Mouse (Mus musculus): ENCODE measurements around the gene Chic2. TPM values are rescaled to one million over a fixed set of nuclear protein-coding genes. Genes with fewer than 3 reads are reported as not detected.

Gene Chic2
- 12.7 and 12.8 TPM in 2 replicates for polyA plus RNA-seq (2012; rRNA removed)

- peaks cover 6% of the 10 kb centered on the region for H3K4me1 ChIP-seq (replicated peaks; ENCODE audit: control insufficient read depth, insufficient read depth, low read length)
- DNase-seq, result peak; percentile 79
- H3K27me3 ChIP-seq (ENCODE audit: control insufficient read depth, insufficient read depth, low read length), result no peaks in the 10 kb centered on the region
- H3K4me3 ChIP-seq (ENCODE audit: control insufficient read depth, insufficient read depth, low read length), result peak within 1 kb of the TSS; percentile 66
- peak within 1 kb of the TSS; percentile 50 for H3K27ac ChIP-seq (ENCODE audit: control insufficient read depth, insufficient read depth, low read length)
- 0 out of 2 replicates have a peak, but pooled peaks have one; percentile 10 for TF ChIP-seq CTCF (IDR thresholded peaks at IDR 0.05; ENCODE audit: borderline replicate concordance, control insufficient read depth, extremely low read depth, insufficient read depth, low read length, poor library complexity)
- TF ChIP-seq POLR2A (IDR thresholded peaks at IDR 0.05; ENCODE audit: control insufficient read depth, extremely low read depth, insufficient read depth, low read length, poor library complexity), result peak; percentile 62
- no peaks in the 10 kb centered on the region; the same call in 1 of the 2 replicates for H3K36me3 ChIP-seq (ENCODE audit: control insufficient read depth, insufficient read depth, low read length)
- 4% methylated on average over 87 of the region's 90 CpGs for WGBS
These were observed at the start of gene Chic2 for GRCm38 (mm10) chr5:75044310-75044904. Gene Chic2, minus strand, starts transcription at chr5:75044774.

GRCm38 (mm10) chr5:75085906-75086305 is 41.3 kb upstream of the Chic2 start:
- peaks cover 12% of the 10 kb centered on the region for H3K27me3 ChIP-seq (ENCODE audit: control insufficient read depth, insufficient read depth, low read length)

GRCm38 (mm10) chr5:75085521-75085875 is 40.9 kb upstream of the Chic2 start:
- Histone ChIP-seq H3K36me3 (ENCODE audit: control insufficient read depth, insufficient read depth, low read length) (no peaks in the 10 kb centered on the region), H3K27me3 (ENCODE audit: control insufficient read depth, insufficient read depth, low read length) (peaks cover 14% of the 10 kb centered on the region), H3K4me3 (ENCODE audit: control insufficient read depth, insufficient read depth, low read length) (no peak overlapping the region), H3K4me1 (replicated peaks; ENCODE audit: control insufficient read depth, insufficient read depth, low read length) (no peaks in the 10 kb centered on the region), H3K27ac (ENCODE audit: control insufficient read depth, insufficient read depth, low read length) (no peak overlapping the region)
- 15% methylated on average over 17 of the region's 17 CpGs for WGBS
- DNase-seq, result no peak
- TF ChIP-seq CTCF (IDR thresholded peaks at IDR 0.05; ENCODE audit: borderline replicate concordance, control insufficient read depth, extremely low read depth, insufficient read depth, low read length, poor library complexity) (no peak), POLR2A (IDR thresholded peaks at IDR 0.05; ENCODE audit: control insufficient read depth, extremely low read depth, insufficient read depth, low read length, poor library complexity) (no peak)

More at GRCm38 (mm10) chr5:75085906-75086305, 41.3 kb upstream of the Chic2 start:
- TF ChIP-seq CTCF (IDR thresholded peaks at IDR 0.05; ENCODE audit: borderline replicate concordance, control insufficient read depth, extremely low read depth, insufficient read depth, low read length, poor library complexity) (no peak), POLR2A (IDR thresholded peaks at IDR 0.05; ENCODE audit: control insufficient read depth, extremely low read depth, insufficient read depth, low read length, poor library complexity) (no peak)
- Histone ChIP-seq H3K4me3 (ENCODE audit: control insufficient read depth, insufficient read depth, low read length) (no peak overlapping the region), H3K27ac (ENCODE audit: control insufficient read depth, insufficient read depth, low read length) (no peak overlapping the region), H3K4me1 (replicated peaks; ENCODE audit: control insufficient read depth, insufficient read depth, low read length) (no peaks in the 10 kb centered on the region), H3K36me3 (ENCODE audit: control insufficient read depth, insufficient read depth, low read length) (no peaks in the 10 kb centered on the region)
- no peak for DNase-seq
- WGBS, result 47% methylated on average over 4 of the region's 4 CpGs

GRCm38 (mm10) chr5:75084871-75085520 is 40.4 kb upstream of the Chic2 start:
- no peak overlapping the region for H3K4me3 ChIP-seq (ENCODE audit: control insufficient read depth, insufficient read depth, low read length)
- no peak for DNase-seq
- peaks cover 14% of the 10 kb centered on the region for H3K27me3 ChIP-seq (ENCODE audit: control insufficient read depth, insufficient read depth, low read length)
- no peak overlapping the region for H3K27ac ChIP-seq (ENCODE audit: control insufficient read depth, insufficient read depth, low read length)
- no peaks in the 10 kb centered on the region for H3K4me1 ChIP-seq (replicated peaks; ENCODE audit: control insufficient read depth, insufficient read depth, low read length)
- TF ChIP-seq CTCF (IDR thresholded peaks at IDR 0.05; ENCODE audit: borderline replicate concordance, control insufficient read depth, extremely low read depth, insufficient read depth, low read length, poor library complexity) (no peak), POLR2A (IDR thresholded peaks at IDR 0.05; ENCODE audit: control insufficient read depth, extremely low read depth, insufficient read depth, low read length, poor library complexity) (no peak)
- no peaks in the 10 kb centered on the region for H3K36me3 ChIP-seq (ENCODE audit: control insufficient read depth, insufficient read depth, low read length)
- WGBS, result 10% methylated on average over 25 of the region's 25 CpGs

GRCm38 (mm10) chr5:75084393-75084870 is 39.9 kb upstream of the Chic2 start:
- 12% methylated on average over 8 of the region's 8 CpGs for WGBS
- DNase-seq, result no peak
- no peaks in the 10 kb centered on the region for H3K36me3 ChIP-seq (ENCODE audit: control insufficient read depth, insufficient read depth, low read length)
- H3K4me3 ChIP-seq (ENCODE audit: control insufficient read depth, insufficient read depth, low read length), result no peak overlapping the region
- H3K27ac ChIP-seq (ENCODE audit: control insufficient read depth, insufficient read depth, low read length), result no peak overlapping the region
- TF ChIP-seq CTCF (IDR thresholded peaks at IDR 0.05; ENCODE audit: borderline replicate concordance, control insufficient read depth, extremely low read depth, insufficient read depth, low read length, poor library complexity) (no peak), POLR2A (IDR thresholded peaks at IDR 0.05; ENCODE audit: control insufficient read depth, extremely low read depth, insufficient read depth, low read length, poor library complexity) (no peak)
- no peaks in the 10 kb centered on the region for H3K4me1 ChIP-seq (replicated peaks; ENCODE audit: control insufficient read depth, insufficient read depth, low read length)
- H3K27me3 ChIP-seq (ENCODE audit: control insufficient read depth, insufficient read depth, low read length), result peaks cover 17% of the 10 kb centered on the region

- no peak for DNase-seq
- Histone ChIP-seq H3K36me3 (ENCODE audit: control insufficient read depth, insufficient read depth, low read length) (no peaks in the 10 kb centered on the region), H3K27ac (ENCODE audit: control insufficient read depth, insufficient read depth, low read length) (no peak overlapping the region), H3K4me1 (replicated peaks; ENCODE audit: control insufficient read depth, insufficient read depth, low read length) (no peaks in the 10 kb centered on the region), H3K4me3 (ENCODE audit: control insufficient read depth, insufficient read depth, low read length) (no peak overlapping the region), H3K27me3 (ENCODE audit: control insufficient read depth, insufficient read depth, low read length) (peaks cover 20% of the 10 kb centered on the region)
- 10% methylated on average over 27 of the region's 27 CpGs for WGBS
- no peak for TF ChIP-seq CTCF (IDR thresholded peaks at IDR 0.05; ENCODE audit: borderline replicate concordance, control insufficient read depth, extremely low read depth, insufficient read depth, low read length, poor library complexity)
- TF ChIP-seq POLR2A (IDR thresholded peaks at IDR 0.05; ENCODE audit: control insufficient read depth, extremely low read depth, insufficient read depth, low read length, poor library complexity), result no peak
These were observed 39.2 kb upstream of the Chic2 start for GRCm38 (mm10) chr5:75083591-75084392.
